Mouse (Mus musculus): ENCODE data around the gene Crhr2. TPM values are rescaled to one million over a fixed set of nuclear protein-coding genes. Genes with fewer than 3 reads are reported as not detected.

Gene Crhr2
- polyA plus RNA-seq, 1 experiment from 2014 or later: 0.36 TPM

GRCm38 (mm10) chr6:55098603-55099002 is 34.2 kb downstream of the Crhr2 start:
- Histone ChIP-seq H3K9me3 (ENCODE audit: control insufficient read depth, low read depth, low read length) (no peaks in the 10 kb centered on the region), H3K9ac (replicated peaks; ENCODE audit: low read depth, low read length) (no peak overlapping the region), H3K27me3 (ENCODE audit: control insufficient read depth, insufficient read depth, low read length) (no peaks in the 10 kb centered on the region), H3K4me1 (ENCODE audit: control insufficient read depth, insufficient read depth, low read length) (0 out of 2 replicates have a peak, but pooled peaks cover 3% of the 10 kb centered on the region), H3K4me2 (replicated peaks; ENCODE audit: low read depth, low read length) (no peak overlapping the region), H3K36me3 (ENCODE audit: control insufficient read depth, insufficient read depth, low read length) (no peaks in the 10 kb centered on the region), H3K27ac (ENCODE audit: low read length) (no peak overlapping the region), H3K4me3 (ENCODE audit: low read depth, low read length) (no peak overlapping the region)
- WGBS: 73% methylated on average over 5 of the region's 5 CpGs
- ATAC-seq (ENCODE audit: insufficient number of reproducible peaks, insufficient read depth, low FRiP score, low read depth): no peak

- Histone ChIP-seq H3K9me3 (ENCODE audit: control insufficient read depth, low read depth, low read length) (no peaks in the 10 kb centered on the region), H3K4me3 (ENCODE audit: low read depth, low read length) (no peak overlapping the region), H3K9ac (replicated peaks; ENCODE audit: low read depth, low read length) (no peak overlapping the region), H3K4me1 (ENCODE audit: control insufficient read depth, insufficient read depth, low read length) (0 out of 2 replicates have a peak, but pooled peaks cover 3% of the 10 kb centered on the region), H3K27me3 (ENCODE audit: control insufficient read depth, insufficient read depth, low read length) (no peaks in the 10 kb centered on the region), H3K36me3 (ENCODE audit: control insufficient read depth, insufficient read depth, low read length) (no peaks in the 10 kb centered on the region), H3K27ac (ENCODE audit: low read length) (no peak overlapping the region), H3K4me2 (replicated peaks; ENCODE audit: low read depth, low read length) (no peak overlapping the region)
- 57% methylated on average over 5 of the region's 5 CpGs for WGBS
- ATAC-seq (ENCODE audit: insufficient number of reproducible peaks, insufficient read depth, low FRiP score, low read depth): no peak
Observed at GRCm38 (mm10) chr6:55098030-55098429, 34.8 kb downstream of the Crhr2 start.

- peak; percentile 46; the same call in 1 of the 2 replicates for ATAC-seq (ENCODE audit: insufficient number of reproducible peaks, insufficient read depth, low FRiP score, low read depth)
- no peaks in the 10 kb centered on the region for H3K9me3 ChIP-seq (ENCODE audit: control insufficient read depth, low read depth, low read length)
- no peak overlapping the region for H3K27ac ChIP-seq (ENCODE audit: low read length)
- WGBS: 34% methylated on average over 6 of the region's 6 CpGs
- no peak overlapping the region for H3K4me3 ChIP-seq (ENCODE audit: low read depth, low read length)
- H3K9ac ChIP-seq (replicated peaks; ENCODE audit: low read depth, low read length): no peak overlapping the region
- H3K4me2 ChIP-seq (replicated peaks; ENCODE audit: low read depth, low read length): no peak overlapping the region
- H3K36me3 ChIP-seq (ENCODE audit: control insufficient read depth, insufficient read depth, low read length): no peaks in the 10 kb centered on the region
- H3K27me3 ChIP-seq (ENCODE audit: control insufficient read depth, insufficient read depth, low read length): no peaks in the 10 kb centered on the region
- no peaks in the 10 kb centered on the region for H3K4me1 ChIP-seq (ENCODE audit: control insufficient read depth, insufficient read depth, low read length)
Observed at GRCm38 (mm10) chr6:55093431-55094146, 39.2 kb downstream of the Crhr2 start.

GRCm38 (mm10) chr6:55091396-55091795 is 41.4 kb downstream of the Crhr2 start:
- WGBS: 85% methylated on average over 9 of the region's 9 CpGs

GRCm38 (mm10) chr6:55090639-55091038 is 42.2 kb downstream of the Crhr2 start:
- no peak for ATAC-seq (ENCODE audit: insufficient number of reproducible peaks, insufficient read depth, low FRiP score, low read depth)
- H3K27ac ChIP-seq (ENCODE audit: low read length): no peak overlapping the region
- no peaks in the 10 kb centered on the region for H3K9me3 ChIP-seq (ENCODE audit: control insufficient read depth, low read depth, low read length)
- WGBS: 39% methylated on average over 4 of the region's 4 CpGs
- H3K36me3 ChIP-seq (ENCODE audit: control insufficient read depth, insufficient read depth, low read length): no peaks in the 10 kb centered on the region
- H3K4me2 ChIP-seq (replicated peaks; ENCODE audit: low read depth, low read length): no peak overlapping the region
- no peaks in the 10 kb centered on the region for H3K27me3 ChIP-seq (ENCODE audit: control insufficient read depth, insufficient read depth, low read length)
- H3K4me3 ChIP-seq (ENCODE audit: low read depth, low read length): no peak overlapping the region
- no peak overlapping the region for H3K9ac ChIP-seq (replicated peaks; ENCODE audit: low read depth, low read length)
- no peaks in the 10 kb centered on the region for H3K4me1 ChIP-seq (ENCODE audit: control insufficient read depth, insufficient read depth, low read length)

More at GRCm38 (mm10) chr6:55091396-55091795, 41.4 kb downstream of the Crhr2 start:
- Histone ChIP-seq H3K9me3 (ENCODE audit: control insufficient read depth, low read depth, low read length) (no peaks in the 10 kb centered on the region), H3K4me2 (replicated peaks; ENCODE audit: low read depth, low read length) (no peak overlapping the region), H3K36me3 (ENCODE audit: control insufficient read depth, insufficient read depth, low read length) (no peaks in the 10 kb centered on the region), H3K9ac (replicated peaks; ENCODE audit: low read depth, low read length) (no peak overlapping the region), H3K27me3 (ENCODE audit: control insufficient read depth, insufficient read depth, low read length) (no peaks in the 10 kb centered on the region), H3K4me3 (ENCODE audit: low read depth, low read length) (no peak overlapping the region), H3K4me1 (ENCODE audit: control insufficient read depth, insufficient read depth, low read length) (no peaks in the 10 kb centered on the region), H3K27ac (ENCODE audit: low read length) (no peak overlapping the region)
- no peak for ATAC-seq (ENCODE audit: insufficient number of reproducible peaks, insufficient read depth, low FRiP score, low read depth)

GRCm38 (mm10) chr6:55087355-55087754 is 45.5 kb downstream of the Crhr2 start:
- no peak overlapping the region for H3K4me2 ChIP-seq (replicated peaks; ENCODE audit: low read depth, low read length)
- WGBS: 47% methylated on average over 4 of the region's 4 CpGs

GRCm38 (mm10) chr6:55082261-55083051 is 50.4 kb downstream of the Crhr2 start:
- no peak overlapping the region for H3K4me2 ChIP-seq (replicated peaks; ENCODE audit: low read depth, low read length)
- H3K27me3 ChIP-seq (ENCODE audit: control insufficient read depth, insufficient read depth, low read length): no peaks in the 10 kb centered on the region
- H3K4me1 ChIP-seq (ENCODE audit: control insufficient read depth, insufficient read depth, low read length): no peaks in the 10 kb centered on the region
- no peak overlapping the region for H3K27ac ChIP-seq (ENCODE audit: low read length)
- no peaks in the 10 kb centered on the region for H3K9me3 ChIP-seq (ENCODE audit: control insufficient read depth, low read depth, low read length)
- ATAC-seq (ENCODE audit: insufficient number of reproducible peaks, insufficient read depth, low FRiP score, low read depth): no peak
- H3K36me3 ChIP-seq (ENCODE audit: control insufficient read depth, insufficient read depth, low read length): peaks cover 32% of the 10 kb centered on the region
- no peak overlapping the region for H3K4me3 ChIP-seq (ENCODE audit: low read depth, low read length)
- H3K9ac ChIP-seq (replicated peaks; ENCODE audit: low read depth, low read length): no peak overlapping the region
- 73% methylated on average over 7 of the region's 7 CpGs for WGBS

More at GRCm38 (mm10) chr6:55087355-55087754, 45.5 kb downstream of the Crhr2 start:
- Histone ChIP-seq H3K27ac (ENCODE audit: low read length) (no peak overlapping the region), H3K9me3 (ENCODE audit: control insufficient read depth, low read depth, low read length) (no peaks in the 10 kb centered on the region), H3K27me3 (ENCODE audit: control insufficient read depth, insufficient read depth, low read length) (no peaks in the 10 kb centered on the region), H3K4me3 (ENCODE audit: low read depth, low read length) (no peak overlapping the region), H3K9ac (replicated peaks; ENCODE audit: low read depth, low read length) (no peak overlapping the region), H3K36me3 (ENCODE audit: control insufficient read depth, insufficient read depth, low read length) (no peaks in the 10 kb centered on the region), H3K4me1 (ENCODE audit: control insufficient read depth, insufficient read depth, low read length) (no peaks in the 10 kb centered on the region)
- ATAC-seq (ENCODE audit: insufficient number of reproducible peaks, insufficient read depth, low FRiP score, low read depth): no peak

- no peak overlapping the region for H3K27ac ChIP-seq (ENCODE audit: low read length)
- H3K9ac ChIP-seq (replicated peaks; ENCODE audit: low read depth, low read length): no peak overlapping the region
- WGBS: 93% methylated on average over 3 of the region's 3 CpGs
- H3K36me3 ChIP-seq (ENCODE audit: control insufficient read depth, insufficient read depth, low read length): peaks cover 36% of the 10 kb centered on the region
- H3K4me2 ChIP-seq (replicated peaks; ENCODE audit: low read depth, low read length): no peak overlapping the region
- no peak for ATAC-seq (ENCODE audit: insufficient number of reproducible peaks, insufficient read depth, low FRiP score, low read depth)
- no peaks in the 10 kb centered on the region for H3K27me3 ChIP-seq (ENCODE audit: control insufficient read depth, insufficient read depth, low read length)
- no peaks in the 10 kb centered on the region for H3K4me1 ChIP-seq (ENCODE audit: control insufficient read depth, insufficient read depth, low read length)
- H3K4me3 ChIP-seq (ENCODE audit: low read depth, low read length): no peak overlapping the region
- no peaks in the 10 kb centered on the region for H3K9me3 ChIP-seq (ENCODE audit: control insufficient read depth, low read depth, low read length)
Observed at GRCm38 (mm10) chr6:55081379-55081778, 51.4 kb downstream of the Crhr2 start.

Data from stomach, embryonic 14.5 days (tissue).